Mouse (Mus musculus) macrophage (primary cell): ENCODE measurements around the gene Smim1. TPM values are rescaled to one million over a fixed set of nuclear protein-coding genes. Genes with fewer than 3 reads are reported as not detected.

Experiments used
- H3K27ac ChIP-seq: fragments of 350-480 bp; formaldehyde crosslinking; 2 replicates; pipeline ENCODE4 v1.9.0; 2021
- H3K36me3 ChIP-seq: fragments of 350-480 bp; formaldehyde crosslinking; 2 replicates; pipeline ENCODE4 v1.9.0; 2021; ENCODE audit errors: inconsistent target
- H3K4me3 ChIP-seq: fragments of 350-480 bp; formaldehyde crosslinking; 2 replicates; pipeline ENCODE4 v1.9.0; 2021; ENCODE audit errors: inconsistent target
- H3K79me2 ChIP-seq: fragments of 350-480 bp; formaldehyde crosslinking; 2 replicates; pipeline ENCODE4 v1.9.0; 2021; ENCODE audit errors: inconsistent target
- WGBS: methylation state at CpG from one replicate; pipeline ENCODE4 v1.1.7; 2026; ENCODE audit warnings: inconsistent platforms; ENCODE audit not compliant: missing documents; 5-methylcytosine and 5-hydroxymethylcytosine counted together
- polyA plus RNA-seq: library from polyadenylated mRNA; stranded (reverse); fragments of 250-400 nt; gene quantifications from 3 replicates; pipeline ENCODE4 v1.2.4, GENCODE M21; 2018; ENCODE audit warnings: inconsistent platforms

The Smim1 gene
- polyA plus RNA-seq, 1 experiment from 2014 or later, result 1.7 TPM

DNA sequence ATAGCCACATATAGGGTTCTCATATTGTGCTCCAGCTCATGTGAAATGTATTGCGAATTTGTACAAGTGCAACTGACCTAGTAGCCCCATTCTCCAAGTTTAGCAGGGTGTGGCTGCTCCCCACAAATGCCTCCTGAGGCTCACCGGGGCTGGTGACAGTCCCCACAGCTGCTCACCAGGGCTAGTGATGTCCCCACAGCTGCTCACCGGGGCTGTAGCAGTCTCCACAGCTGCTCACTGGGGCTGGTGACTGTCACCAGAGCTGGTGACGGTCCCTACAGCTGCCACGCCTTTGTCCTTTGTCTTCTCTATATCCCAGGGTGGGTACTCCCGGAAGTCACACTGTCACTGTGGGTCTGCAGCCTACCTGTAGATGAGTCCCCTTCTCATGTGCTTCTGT lies 19.8 kb downstream of the Smim1 start:
- 98% methylated on average over 6 of the region's 6 CpGs for WGBS

DNA sequence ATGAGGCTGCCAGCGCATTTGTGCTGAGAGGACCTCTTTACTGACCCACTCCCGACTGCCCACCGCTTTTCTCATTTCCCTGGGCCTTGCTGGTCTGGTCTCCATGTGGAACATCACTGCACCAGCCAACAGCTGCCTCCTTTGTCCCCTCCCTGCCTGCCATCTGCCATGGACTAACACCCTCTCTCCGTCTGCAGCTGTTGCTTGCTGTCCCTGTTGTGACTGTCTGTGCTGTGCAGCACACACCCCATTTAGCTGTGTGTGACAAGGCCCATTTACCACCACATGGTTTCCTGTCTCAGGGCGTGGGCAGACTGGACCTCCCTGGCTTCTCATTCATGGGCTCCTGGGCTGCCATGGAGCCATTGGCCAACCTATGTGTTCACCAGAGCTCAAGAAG lies 20.5 kb downstream of the Smim1 start:
- Histone ChIP-seq H3K4me3 (no peak overlapping the region), H3K36me3 (peaks cover 37% of the 10 kb centered on the region; the same call in 1 of the 2 replicates), H3K79me2 (no peaks in the 10 kb centered on the region), H3K27ac (no peak overlapping the region)
- 92% methylated on average over 5 of the region's 5 CpGs for WGBS

More for the DNA sequence above, 19.8 kb downstream of the Smim1 start:
- H3K36me3 ChIP-seq, result peaks cover 37% of the 10 kb centered on the region; the same call in 1 of the 2 replicates
- no peak overlapping the region for H3K4me3 ChIP-seq
- no peaks in the 10 kb centered on the region for H3K79me2 ChIP-seq
- no peak overlapping the region for H3K27ac ChIP-seq

DNA sequence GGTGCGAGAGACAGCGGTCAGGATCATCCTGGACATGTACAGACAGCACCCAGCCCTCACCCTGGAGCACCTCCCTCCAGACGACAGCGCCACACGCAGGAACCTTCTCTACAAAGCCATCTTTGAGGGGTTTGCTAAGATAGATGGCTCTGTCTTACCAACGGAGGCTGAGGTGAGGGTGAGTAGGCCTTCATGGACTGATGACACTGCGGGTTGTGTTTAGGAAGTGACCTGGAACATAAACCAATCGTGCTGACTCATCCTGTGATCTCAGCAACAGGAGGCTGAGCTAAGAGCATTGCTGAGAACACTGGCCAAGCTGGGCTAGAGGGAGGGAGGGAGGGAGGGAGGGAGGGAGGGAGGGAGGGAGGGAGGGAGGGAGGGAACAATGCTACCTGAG lies 32.5 kb downstream of the Smim1 start:
- Histone ChIP-seq H3K4me3 (no peak overlapping the region), H3K36me3 (peaks cover 68% of the 10 kb centered on the region), H3K79me2 (no peaks in the 10 kb centered on the region), H3K27ac (no peak overlapping the region)
- WGBS, result 99% methylated on average over 7 of the region's 8 CpGs

DNA sequence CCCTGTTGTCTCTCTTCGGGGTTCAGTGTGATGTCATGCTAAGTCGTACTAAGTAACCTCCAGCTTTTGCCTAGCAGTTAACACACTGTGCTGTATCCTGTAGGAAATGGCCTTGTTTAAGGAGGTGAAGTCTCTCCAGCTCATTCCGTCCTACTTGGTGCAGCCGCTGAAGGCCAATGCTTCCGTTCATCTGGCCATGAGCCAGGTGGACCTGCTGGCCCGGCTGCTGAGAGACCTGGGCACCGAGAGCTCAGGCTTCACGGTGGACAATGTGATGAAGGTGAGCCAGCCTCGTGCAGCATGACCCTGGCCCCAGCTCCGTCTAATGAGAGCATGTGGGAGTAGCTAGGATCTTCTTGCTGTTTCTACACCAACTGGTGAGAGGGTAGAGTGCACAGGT lies 33.3 kb downstream of the Smim1 start:
- Histone ChIP-seq H3K79me2 (no peaks in the 10 kb centered on the region), H3K36me3 (peaks cover 76% of the 10 kb centered on the region), H3K4me3 (no peak overlapping the region), H3K27ac (no peak overlapping the region)
- 91% methylated on average over 10 of the region's 10 CpGs for WGBS

DNA sequence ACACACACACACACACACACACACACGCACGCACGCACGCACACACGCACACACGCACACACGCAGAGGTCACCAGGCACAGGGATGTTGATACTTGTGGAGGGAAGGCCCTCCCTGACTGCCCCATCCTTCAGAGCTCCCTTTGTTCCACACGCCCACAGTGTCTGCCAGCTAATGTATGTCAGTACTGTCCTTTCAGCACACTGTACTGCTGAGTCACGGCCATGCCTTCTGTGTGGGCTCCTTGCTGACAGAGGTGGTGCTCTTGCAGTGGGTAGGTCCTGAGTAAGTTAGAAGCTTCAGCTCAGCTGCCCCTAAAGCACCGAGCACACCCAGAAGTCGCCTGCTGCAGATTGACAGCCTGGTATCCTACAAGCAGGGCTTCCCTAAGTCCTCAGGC lies 45.6 kb downstream of the Smim1 start:
- no peak overlapping the region for H3K4me3 ChIP-seq
- WGBS, result 90% methylated on average over 11 of the region's 11 CpGs
- H3K79me2 ChIP-seq, result peaks cover 30% of the 10 kb centered on the region
- peaks cover 51% of the 10 kb centered on the region for H3K36me3 ChIP-seq
- H3K27ac ChIP-seq, result no peak overlapping the region

DNA sequence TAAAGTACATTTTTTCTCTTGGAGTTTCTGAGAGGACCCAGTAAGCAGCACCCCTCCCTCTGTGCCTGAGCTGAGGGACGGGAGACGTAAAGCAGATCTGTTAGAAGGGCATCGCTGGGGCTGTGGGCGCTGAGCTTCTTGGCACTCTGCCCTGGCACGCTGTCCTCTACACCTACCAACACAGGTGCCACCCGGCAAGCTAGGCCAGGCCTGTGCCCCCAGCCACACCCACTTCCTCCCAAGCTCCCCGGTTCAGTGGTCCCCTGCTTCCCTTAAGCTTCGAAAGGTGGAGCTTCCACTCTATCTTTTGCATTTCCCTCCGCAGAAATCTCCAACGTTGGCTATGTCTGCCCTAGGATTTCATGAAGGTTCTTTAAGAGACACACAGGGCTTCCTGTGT lies 46.8 kb downstream of the Smim1 start:
- 50% methylated on average over 10 of the region's 10 CpGs for WGBS
- Histone ChIP-seq H3K79me2 (peaks cover 36% of the 10 kb centered on the region), H3K36me3 (peaks cover 38% of the 10 kb centered on the region; the same call in 1 of the 2 replicates), H3K4me3 (no peak overlapping the region), H3K27ac (no peak overlapping the region)

DNA sequence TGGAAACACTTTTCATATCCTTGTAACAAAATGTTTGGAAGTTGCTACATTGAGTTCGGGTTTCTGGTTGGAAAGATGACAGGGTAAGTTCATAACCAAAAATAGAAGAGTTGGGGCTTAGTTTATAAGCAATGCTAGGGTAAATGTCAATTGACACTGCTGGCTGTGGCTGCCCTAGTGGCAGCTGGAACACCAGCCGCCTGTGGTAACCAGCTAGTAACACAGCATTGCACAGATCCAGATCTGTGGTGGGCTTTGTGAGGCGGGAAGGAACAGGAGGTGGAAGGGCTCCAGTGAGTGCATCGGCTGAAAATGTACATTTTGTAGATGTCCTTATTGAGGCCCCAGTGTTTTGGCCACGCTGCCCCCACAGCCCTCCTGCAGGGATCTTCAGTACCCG lies 50.3 kb downstream of the Smim1 start:
- H3K79me2 ChIP-seq, result peaks cover 38% of the 10 kb centered on the region
- peak overlapping the region; percentile 64 for H3K4me3 ChIP-seq
- no peak overlapping the region for H3K27ac ChIP-seq
- 30% methylated on average over 4 of the region's 6 CpGs for WGBS
- H3K36me3 ChIP-seq, result peaks cover 19% of the 10 kb centered on the region; the same call in 1 of the 2 replicates

DNA sequence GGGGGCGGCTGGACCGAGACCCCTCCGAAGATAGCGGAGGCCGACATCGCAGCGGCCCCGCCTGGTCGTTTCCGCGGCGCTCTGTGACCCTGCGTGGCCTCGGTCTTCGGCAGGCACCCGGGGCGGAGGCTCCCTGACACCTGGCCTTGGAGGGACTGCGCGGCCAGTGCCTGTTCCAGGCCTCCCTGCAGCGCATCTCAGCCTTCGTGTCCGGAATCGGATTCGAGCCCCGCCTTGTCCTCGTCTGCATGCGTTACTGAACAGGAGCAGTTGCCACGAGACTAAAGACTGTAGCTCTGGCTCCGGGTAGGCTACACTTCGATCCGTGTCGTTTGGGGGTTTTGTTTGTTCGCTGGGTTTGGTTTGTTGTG lies 50.8 kb downstream of the Smim1 start:
- peaks cover 18% of the 10 kb centered on the region; the same call in 1 of the 2 replicates for H3K36me3 ChIP-seq

DNA sequence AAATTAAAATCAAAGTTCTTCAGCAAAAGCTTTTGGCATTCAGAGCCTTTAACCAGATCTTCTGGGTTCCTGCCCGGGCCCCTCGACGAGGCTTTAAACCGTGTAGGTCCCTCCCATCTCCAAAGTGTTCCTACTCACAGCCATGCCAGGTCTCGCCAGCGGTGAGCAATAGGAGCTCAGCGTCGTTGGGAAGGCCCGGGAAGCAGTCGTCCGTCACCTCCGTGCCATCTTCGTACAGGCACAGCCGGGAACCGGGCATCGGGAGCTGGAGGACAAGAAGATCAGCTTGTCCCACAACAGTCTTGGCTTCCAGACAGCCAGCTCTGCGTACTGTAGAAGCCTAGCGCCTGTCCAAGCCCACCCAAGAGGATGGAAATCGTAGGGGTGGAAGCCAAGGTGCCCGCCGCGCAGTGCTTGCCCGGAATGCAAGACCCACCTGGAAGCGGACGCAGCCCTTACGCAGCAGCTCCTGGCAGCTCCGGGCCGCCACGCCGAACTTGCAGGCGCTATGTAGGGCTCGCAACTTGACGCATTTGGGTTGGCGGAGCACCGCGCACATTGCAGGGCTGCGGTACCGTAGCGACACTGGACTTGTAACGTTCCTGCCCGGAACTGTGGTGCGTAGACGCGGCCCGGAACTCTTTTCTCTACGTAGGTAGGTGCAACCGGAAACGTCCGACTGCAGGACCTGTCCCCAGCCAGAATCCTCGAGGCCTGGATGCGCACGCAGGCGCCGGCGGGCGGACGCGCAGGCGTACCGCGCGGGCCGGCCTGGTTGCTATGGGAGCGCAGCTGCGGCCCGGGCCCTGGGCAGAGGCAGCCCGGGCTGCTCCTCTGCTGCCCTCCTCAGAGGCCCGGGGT lies 51.4 kb downstream of the Smim1 start, which contains the start of the genes Dffb and Cep104:
Dffb (minus strand) TSS at position 696 of the 861 bp plus-strand sequence.
Cep104 (plus strand) TSS at position 764 of the 861 bp plus-strand sequence.
- peak within 1 kb of the TSS; percentile 94 for H3K4me3 ChIP-seq
- H3K79me2 ChIP-seq, result peaks cover 38% of the 10 kb centered on the region
- H3K27ac ChIP-seq, result peak within 1 kb of the TSS; percentile 5; the same call in 1 of the 2 replicates
- H3K36me3 ChIP-seq, result peaks cover 18% of the 10 kb centered on the region; the same call in 1 of the 2 replicates
- under 1% methylated on average over 66 of the region's 68 CpGs for WGBS

More for the DNA sequence above, 50.8 kb downstream of the Smim1 start:
- Histone ChIP-seq H3K27ac (no peak overlapping the region), H3K79me2 (peaks cover 38% of the 10 kb centered on the region), H3K4me3 (peak overlapping the region; percentile 64)
- under 1% methylated on average over 33 of the region's 33 CpGs for WGBS

Other genes with a start within 250 kb of the Smim1 start
- 19.3 to 38.5 TPM (median 20.7 TPM) in 3 replicates for gene A430005L14Rik, start 69.0 kb downstream of the Smim1 start, polyA plus RNA-seq
- 1.7 to 3.2 TPM (median 2.0 TPM) in 3 replicates for gene Dffb, start 51.1 kb downstream of the Smim1 start, polyA plus RNA-seq
- gene Cep104, start 51.0 kb downstream of the Smim1 start, polyA plus RNA-seq, result 8.7 to 10.8 TPM (median 10.1 TPM) in 3 replicates
- gene Lrrc47, start 14.5 kb downstream of the Smim1 start, polyA plus RNA-seq, result 25.5 to 54.1 TPM (median 32.8 TPM) in 3 replicates
- not detected in 3 replicates for gene Ccdc27, start 16.4 kb upstream of the Smim1 start, polyA plus RNA-seq
- gene Trp73, start 114.0 kb upstream of the Smim1 start, polyA plus RNA-seq, result not detected in 3 replicates
- 3.5 to 10.3 TPM (median 8.7 TPM) in 3 replicates for gene Wrap73, start 116.1 kb upstream of the Smim1 start, polyA plus RNA-seq
- gene Tprgl, start 134.4 kb upstream of the Smim1 start, polyA plus RNA-seq, result 67.1 to 106 TPM (median 87.0 TPM) in 3 replicates
- not detected in 3 replicates for gene Megf6, start 144.5 kb upstream of the Smim1 start, polyA plus RNA-seq